Mouse (Mus musculus): ENCODE data around the gene Gpr39. TPM values are rescaled to one million over a fixed set of nuclear protein-coding genes. Genes with fewer than 3 reads are reported as not detected.

Gene Gpr39
- not detected for total RNA-seq (2023)

DNA sequence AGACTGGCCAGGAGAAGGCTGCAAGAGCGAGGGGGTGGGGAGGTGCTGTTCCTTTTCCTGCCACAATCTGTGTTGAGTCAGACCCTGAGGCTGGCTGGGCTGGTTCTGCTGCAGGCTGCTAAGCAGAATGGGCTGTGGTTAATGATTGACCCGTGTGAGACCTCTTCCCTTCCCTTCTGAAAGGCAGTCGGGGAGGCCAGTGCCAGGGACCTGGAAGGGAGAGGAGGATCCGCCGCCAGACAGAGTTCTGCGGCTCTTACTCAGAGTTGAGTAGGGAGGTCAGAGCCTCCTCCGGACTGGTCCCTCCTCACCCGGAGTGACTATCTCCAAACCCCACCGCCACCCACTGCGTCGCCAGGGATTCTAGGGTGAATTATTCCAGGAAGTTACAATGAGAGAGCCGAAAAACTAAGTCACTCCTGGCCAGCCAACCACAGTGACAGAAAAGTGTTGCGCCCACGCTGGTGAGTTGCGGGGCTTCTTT lies at the start of gene Gpr39:
Gene Gpr39, plus strand, starts transcription at position 206 of the 484 bp plus-strand sequence.

DNA sequence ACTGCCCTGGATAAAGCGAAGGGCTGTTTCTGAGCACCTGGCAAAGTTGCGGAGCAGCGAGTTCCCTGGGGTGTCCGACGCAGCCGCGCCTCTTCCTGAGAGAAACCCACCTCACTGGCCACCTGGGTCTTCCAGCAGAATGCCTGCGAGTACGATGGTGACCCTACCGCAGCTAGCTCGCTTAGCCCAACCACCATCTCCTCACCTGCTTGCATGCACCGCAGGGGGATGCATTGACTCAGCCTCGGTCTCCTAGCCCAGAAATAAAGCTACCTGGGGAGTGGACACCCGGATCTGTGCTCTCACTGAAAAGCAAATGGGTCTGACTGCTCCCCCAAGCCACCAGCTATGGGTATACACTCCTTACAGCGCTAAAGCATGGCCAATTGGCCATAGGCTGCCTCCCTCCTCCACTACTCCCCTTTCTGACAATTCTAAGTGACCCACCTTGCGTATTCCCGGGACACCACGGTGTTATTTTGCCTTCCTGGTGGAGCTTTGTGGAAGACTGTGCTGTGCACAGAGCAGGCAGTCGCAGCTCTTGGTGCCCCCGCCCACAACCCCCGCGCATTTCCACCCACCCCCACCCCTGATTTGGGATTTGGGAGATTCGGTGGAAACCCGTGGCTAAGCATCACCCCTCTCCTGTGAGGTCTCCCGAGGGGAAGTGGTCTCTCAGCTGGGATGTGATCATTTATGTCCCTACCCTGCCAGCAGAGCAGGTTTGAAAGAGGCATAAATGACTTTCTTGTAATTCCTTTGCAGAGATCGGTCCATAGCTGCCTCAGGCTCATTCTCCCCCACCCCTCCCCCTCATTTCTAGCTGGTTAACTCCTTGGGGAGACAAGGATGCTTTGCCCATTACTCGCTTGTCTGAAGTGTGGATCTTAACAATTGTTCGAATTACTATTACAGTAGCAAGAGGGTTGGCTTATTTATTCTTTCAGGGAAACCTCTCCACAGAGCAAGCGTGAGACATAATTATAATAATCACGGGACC lies 236.1 kb downstream of the Gpr39 start, which contains the start of gene Lypd1:
Gene Lypd1, minus strand, starts transcription at position 501 of the 1,000 bp plus-strand sequence.

Other genes with a start within 250 kb of the Gpr39 start
- 100 to 1,000 TPM; 716 TPM for gene Actr3, start 241.3 kb upstream of the Gpr39 start, total RNA-seq (2023)
- gene Slc35f5, start 116.4 kb upstream of the Gpr39 start, total RNA-seq (2023): 1 to 10 TPM; 2.2 to 3.9 TPM
- not detected for gene Lypd1, start 236.1 kb downstream of the Gpr39 start, total RNA-seq (2023)